Mouse (Mus musculus) kidney, adult 2 months (tissue): ENCODE measurements around the gene Tmem33.

Experiments
- CTCF ChIP-seq: fragments of 200-500 bp; conservative IDR thresholded peaks from 2 replicates; pipeline ENCODE4 v1.5.1; 2011; ENCODE audit warnings: low read depth, mild to moderate bottlenecking, control low read depth, low read length, moderate library complexity, mixed read lengths; ENCODE audit not compliant: insufficient read depth, insufficient read length
- POLR2A ChIP-seq: fragments of 200-500 bp; IDR thresholded peaks from one replicate; pipeline ENCODE4 v1.6.1; 2011; ENCODE audit warnings: low read depth, low read length, control low read depth

GRCm38 (mm10) chr5:67215121-67216030 is 45.0 kb upstream of the Tmem33 start:
- TF ChIP-seq POLR2A (no peak), CTCF (no peak)
